Mouse (Mus musculus): Measurements from ENCODE around the gene Agtrap. TPM values are rescaled to one million over a fixed set of nuclear protein-coding genes. Genes with fewer than 3 reads are reported as not detected.
A peak's percentile ranks its signal among the peaks of the same experiment; 100 is the strongest.
"Not testable (repeated sequence)": the region's sequence is repeated elsewhere in the genome, so short reads cannot be mapped to it uniquely, and the experiment has no call there.

Agtrap gene
- polyA plus RNA-seq, 1 experiment, result 10.2 TPM

- no peak for DNase-seq
- peaks cover 34% of the 10 kb centered on the region for H3K4me1 ChIP-seq (ENCODE audit: control insufficient read depth, insufficient read depth, low read length)
- TF ChIP-seq POLR2A (IDR thresholded peaks at IDR 0.05; ENCODE audit: borderline replicate concordance, insufficient read depth, low read length) (no peak), CTCF (IDR thresholded peaks at IDR 0.05; ENCODE audit: borderline replicate concordance, insufficient read depth, low read depth, low read length) (no peak)
- H3K27ac ChIP-seq (ENCODE audit: insufficient read depth, low read length), result no peak overlapping the region
- H3K4me3 ChIP-seq (replicated peaks; ENCODE audit: insufficient read depth, low read depth, low read length), result no peak overlapping the region
- no peaks in the 10 kb centered on the region for H3K27me3 ChIP-seq (ENCODE audit: control insufficient read depth, insufficient read depth, low read length)
- 91% methylated on average over 11 of the region's 11 CpGs for WGBS
Measured at GRCm38 (mm10) chr4:148051886-148052285, 35.9 kb downstream of the Agtrap start.

GRCm38 (mm10) chr4:148051046-148051776 is 36.6 kb downstream of the Agtrap start:
- no peak for DNase-seq
- no peaks in the 10 kb centered on the region for H3K27me3 ChIP-seq (ENCODE audit: control insufficient read depth, insufficient read depth, low read length)
- peaks cover 27% of the 10 kb centered on the region for H3K4me1 ChIP-seq (ENCODE audit: control insufficient read depth, insufficient read depth, low read length)
- 45% methylated on average over 13 of the region's 13 CpGs for WGBS
- no peak overlapping the region for H3K4me3 ChIP-seq (replicated peaks; ENCODE audit: insufficient read depth, low read depth, low read length)
- no peak overlapping the region for H3K27ac ChIP-seq (ENCODE audit: insufficient read depth, low read length)
- TF ChIP-seq CTCF (IDR thresholded peaks at IDR 0.05; ENCODE audit: borderline replicate concordance, insufficient read depth, low read depth, low read length), result no peak
- TF ChIP-seq POLR2A (IDR thresholded peaks at IDR 0.05; ENCODE audit: borderline replicate concordance, insufficient read depth, low read length), result no peak

GRCm38 (mm10) chr4:148050396-148050914 is 37.4 kb downstream of the Agtrap start:
- H3K27me3 ChIP-seq (ENCODE audit: control insufficient read depth, insufficient read depth, low read length), result not testable (repeated sequence)
- WGBS, result 93% methylated on average over 3 of the region's 3 CpGs

GRCm38 (mm10) chr4:148046450-148047031 is 41.3 kb downstream of the Agtrap start:
- peaks cover 3% of the 10 kb centered on the region for H3K4me1 ChIP-seq (ENCODE audit: control insufficient read depth, insufficient read depth, low read length)
- WGBS, result 77% methylated on average over 4 of the region's 4 CpGs
- TF ChIP-seq POLR2A (IDR thresholded peaks at IDR 0.05; ENCODE audit: borderline replicate concordance, insufficient read depth, low read length), result no peak
- TF ChIP-seq CTCF (IDR thresholded peaks at IDR 0.05; ENCODE audit: borderline replicate concordance, insufficient read depth, low read depth, low read length), result no peak
- DNase-seq, result no peak
- H3K27me3 ChIP-seq (ENCODE audit: control insufficient read depth, insufficient read depth, low read length), result no peaks in the 10 kb centered on the region
- H3K27ac ChIP-seq (ENCODE audit: insufficient read depth, low read length), result no peak overlapping the region
- H3K4me3 ChIP-seq (replicated peaks; ENCODE audit: insufficient read depth, low read depth, low read length), result no peak overlapping the region

More at GRCm38 (mm10) chr4:148050396-148050914, 37.4 kb downstream of the Agtrap start:
- H3K4me3 ChIP-seq (replicated peaks; ENCODE audit: insufficient read depth, low read depth, low read length); H3K27ac ChIP-seq (ENCODE audit: insufficient read depth, low read length); DNase-seq: not testable (repeated sequence)
- H3K4me1 ChIP-seq (ENCODE audit: control insufficient read depth, insufficient read depth, low read length), result peaks cover 20% of the 10 kb centered on the region

- no peak for TF ChIP-seq CTCF (IDR thresholded peaks at IDR 0.05; ENCODE audit: borderline replicate concordance, insufficient read depth, low read depth, low read length)
- TF ChIP-seq POLR2A (IDR thresholded peaks at IDR 0.05; ENCODE audit: borderline replicate concordance, insufficient read depth, low read length), result no peak
- DNase-seq, result no peak
- 91% methylated on average over 2 of the region's 2 CpGs for WGBS
- Histone ChIP-seq H3K4me1 (ENCODE audit: control insufficient read depth, insufficient read depth, low read length) (peaks cover 20% of the 10 kb centered on the region), H3K27me3 (ENCODE audit: control insufficient read depth, insufficient read depth, low read length) (no peaks in the 10 kb centered on the region), H3K27ac (ENCODE audit: insufficient read depth, low read length) (no peak overlapping the region), H3K4me3 (replicated peaks; ENCODE audit: insufficient read depth, low read depth, low read length) (no peak overlapping the region)
Measured at GRCm38 (mm10) chr4:148044113-148044512, 43.7 kb downstream of the Agtrap start.

- peaks cover 20% of the 10 kb centered on the region for H3K4me1 ChIP-seq (ENCODE audit: control insufficient read depth, insufficient read depth, low read length)
- not testable (repeated sequence) for H3K27ac ChIP-seq (ENCODE audit: insufficient read depth, low read length); DNase-seq; H3K4me3 ChIP-seq (replicated peaks; ENCODE audit: insufficient read depth, low read depth, low read length); H3K27me3 ChIP-seq (ENCODE audit: control insufficient read depth, insufficient read depth, low read length)
- 3% methylated on average over 6 of the region's 8 CpGs for WGBS
Measured at GRCm38 (mm10) chr4:148043327-148043726, 44.5 kb downstream of the Agtrap start.

GRCm38 (mm10) chr4:148041611-148042191 is 46.1 kb downstream of the Agtrap start:
- no peaks in the 10 kb centered on the region for H3K27me3 ChIP-seq (ENCODE audit: control insufficient read depth, insufficient read depth, low read length)
- no peak for DNase-seq
- TF ChIP-seq CTCF (IDR thresholded peaks at IDR 0.05; ENCODE audit: borderline replicate concordance, insufficient read depth, low read depth, low read length) (no peak), POLR2A (IDR thresholded peaks at IDR 0.05; ENCODE audit: borderline replicate concordance, insufficient read depth, low read length) (no peak)
- H3K4me1 ChIP-seq (ENCODE audit: control insufficient read depth, insufficient read depth, low read length), result peaks cover 22% of the 10 kb centered on the region
- H3K4me3 ChIP-seq (replicated peaks; ENCODE audit: insufficient read depth, low read depth, low read length), result peak overlapping the region; percentile 44
- H3K27ac ChIP-seq (ENCODE audit: insufficient read depth, low read length), result peak overlapping the region; percentile 22; the same call in 1 of the 2 replicates
- 24% methylated on average over 16 of the region's 16 CpGs for WGBS
